Mouse (Mus musculus) heart, embryonic 16.5 days (tissue): ENCODE data around the gene Pih1d1. TPM values are rescaled to one million over a fixed set of nuclear protein-coding genes. Genes with fewer than 3 reads are reported as not detected.

Experiments
- ATAC-seq: fragments of 200-750 bp; cut with Nextera tagmentation; replicated peaks from 2 replicates; pipeline ENCODE4 v1.8.0; 2017; ENCODE audit warnings: moderate number of reproducible peaks; ENCODE audit not compliant: insufficient read depth, low FRiP score; ENCODE audit errors: extremely low read depth
- H3K27ac ChIP-seq: fragments of 300-500 bp; sonication (generic); 2 replicates; pipeline ENCODE4 v1.5.1; 2014; ENCODE audit warnings: mild to moderate bottlenecking, low read length, control low read depth, moderate library complexity
- H3K27me3 ChIP-seq: fragments of 300-500 bp; sonication (generic); 2 replicates; pipeline ENCODE4 v1.6.1; 2014; ENCODE audit warnings: low read length, mixed read lengths; ENCODE audit not compliant: control insufficient read depth, insufficient read depth
- H3K36me3 ChIP-seq: fragments of 300-500 bp; sonication (generic); 2 replicates; pipeline ENCODE4 v1.6.1; 2014; ENCODE audit not compliant: control insufficient read depth, insufficient read depth
- H3K4me1 ChIP-seq: fragments of 300-500 bp; sonication (generic); 2 replicates; pipeline ENCODE4 v1.6.1; 2014; ENCODE audit warnings: low read length, mixed read lengths; ENCODE audit not compliant: control insufficient read depth, insufficient read depth
- H3K4me2 ChIP-seq: fragments of 300-500 bp; sonication (generic); 2 replicates; pipeline ENCODE4 v1.6.1; 2014; ENCODE audit warnings: low read depth, mild to moderate bottlenecking, control low read depth, low read length
- H3K4me3 ChIP-seq: fragments of 300-500 bp; sonication (generic); 2 replicates; pipeline ENCODE4 v1.5.1; 2014; ENCODE audit warnings: mild to moderate bottlenecking, control low read depth, low read length
- H3K9ac ChIP-seq: fragments of 300-500 bp; sonication (generic); 2 replicates; pipeline ENCODE4 v1.6.1; 2014; ENCODE audit warnings: low read length, control low read depth
- H3K9me3 ChIP-seq: fragments of 300-500 bp; sonication (generic); replicated peaks from 2 replicates; pipeline ENCODE4 v1.6.1; 2016; ENCODE audit warnings: low read length; ENCODE audit not compliant: control insufficient read depth
- WGBS: fragments of 180-500 bp; shearing (Covaris S2); extraction: QIAGEN DNeasy Blood & Tissue Kit; methylation state at CpG from one replicate; pipeline ENCODE4 v1.1.7; 2014; 5-methylcytosine and 5-hydroxymethylcytosine counted together
- polyA plus RNA-seq: library from polyadenylated mRNA; unstranded; fragments of >200 nt; fragmentation: Nextera tagmentation; extraction: Ambion mirVana; gene quantifications from 2 replicates; pipeline ENCODE4 v1.2.1, GENCODE M21; 2015

Pih1d1 gene
- polyA plus RNA-seq, 1 experiment from 2014 or later = 76.8 TPM

- peaks cover 25% of the 10 kb centered on the region for H3K27me3 ChIP-seq
- ATAC-seq = no peak
- no peaks in the 10 kb centered on the region for H3K36me3 ChIP-seq
These were observed 36.1 kb downstream of the Pih1d1 start for GRCm38 (mm10) chr7:45190186-45190585.

GRCm38 (mm10) chr7:45191161-45191560 is 37.1 kb downstream of the Pih1d1 start:
- Histone ChIP-seq H3K4me3 (no peak overlapping the region), H3K9me3 (no peaks in the 10 kb centered on the region), H3K4me2 (no peak overlapping the region), H3K4me1 (peaks cover 10% of the 10 kb centered on the region; the same call in 1 of the 2 replicates), H3K27me3 (peaks cover 22% of the 10 kb centered on the region), H3K9ac (no peak overlapping the region), H3K36me3 (no peaks in the 10 kb centered on the region), H3K27ac (no peak overlapping the region)
- ATAC-seq = no peak
- 58% methylated on average over 2 of the region's 2 CpGs for WGBS

More at GRCm38 (mm10) chr7:45190186-45190585, 36.1 kb downstream of the Pih1d1 start:
- 90% methylated on average over 6 of the region's 6 CpGs for WGBS
- H3K4me3 ChIP-seq = no peak overlapping the region
- peaks cover 5% of the 10 kb centered on the region; the same call in 1 of the 2 replicates for H3K4me1 ChIP-seq
- H3K4me2 ChIP-seq = no peak overlapping the region
- H3K9ac ChIP-seq = no peak overlapping the region
- no peak overlapping the region for H3K27ac ChIP-seq
- H3K9me3 ChIP-seq = no peaks in the 10 kb centered on the region

GRCm38 (mm10) chr7:45191803-45192363 is 37.8 kb downstream of the Pih1d1 start:
- ATAC-seq = no peak
- H3K4me2 ChIP-seq = no peak overlapping the region
- WGBS = 10% methylated on average over 8 of the region's 8 CpGs
- no peak overlapping the region for H3K4me3 ChIP-seq
- H3K9ac ChIP-seq = no peak overlapping the region
- H3K36me3 ChIP-seq = no peaks in the 10 kb centered on the region
- H3K27me3 ChIP-seq = peaks cover 14% of the 10 kb centered on the region
- no peaks in the 10 kb centered on the region for H3K9me3 ChIP-seq
- peaks cover 10% of the 10 kb centered on the region; the same call in 1 of the 2 replicates for H3K4me1 ChIP-seq
- no peak overlapping the region for H3K27ac ChIP-seq

- WGBS = 83% methylated on average over 7 of the region's 7 CpGs
- no peak overlapping the region for H3K27ac ChIP-seq
- H3K9ac ChIP-seq = no peak overlapping the region
- no peak overlapping the region for H3K4me2 ChIP-seq
- no peak for ATAC-seq
- peaks cover 10% of the 10 kb centered on the region; the same call in 1 of the 2 replicates for H3K4me1 ChIP-seq
- no peaks in the 10 kb centered on the region for H3K9me3 ChIP-seq
- H3K36me3 ChIP-seq = no peaks in the 10 kb centered on the region
- H3K27me3 ChIP-seq = peaks cover 11% of the 10 kb centered on the region
- no peak overlapping the region for H3K4me3 ChIP-seq
These were observed 38.6 kb downstream of the Pih1d1 start for GRCm38 (mm10) chr7:45192585-45193310.

- H3K4me3 ChIP-seq = no peak overlapping the region
- H3K4me2 ChIP-seq = no peak overlapping the region
- H3K36me3 ChIP-seq = no peaks in the 10 kb centered on the region
- peaks cover 10% of the 10 kb centered on the region; the same call in 1 of the 2 replicates for H3K4me1 ChIP-seq
- H3K27ac ChIP-seq = no peak overlapping the region
- no peak for ATAC-seq
- H3K9me3 ChIP-seq = no peaks in the 10 kb centered on the region
- peaks cover 9% of the 10 kb centered on the region for H3K27me3 ChIP-seq
- H3K9ac ChIP-seq = no peak overlapping the region
- WGBS = 52% methylated on average over 5 of the region's 5 CpGs
These were observed 39.3 kb downstream of the Pih1d1 start for GRCm38 (mm10) chr7:45193406-45193805.

- Histone ChIP-seq H3K4me2 (no peak overlapping the region), H3K4me1 (peaks cover 10% of the 10 kb centered on the region; the same call in 1 of the 2 replicates), H3K27me3 (peaks cover 3% of the 10 kb centered on the region), H3K27ac (no peak overlapping the region), H3K36me3 (no peaks in the 10 kb centered on the region), H3K9me3 (no peaks in the 10 kb centered on the region), H3K9ac (no peak overlapping the region), H3K4me3 (no peak overlapping the region)
- ATAC-seq = no peak
- 73% methylated on average over 17 of the region's 17 CpGs for WGBS
These were observed 40.0 kb downstream of the Pih1d1 start for GRCm38 (mm10) chr7:45193871-45194785.

- Histone ChIP-seq H3K4me1 (peaks cover 10% of the 10 kb centered on the region; the same call in 1 of the 2 replicates), H3K9me3 (no peaks in the 10 kb centered on the region), H3K4me3 (no peak overlapping the region), H3K27ac (no peak overlapping the region), H3K36me3 (no peaks in the 10 kb centered on the region), H3K27me3 (peaks cover 3% of the 10 kb centered on the region; the same call in 1 of the 2 replicates), H3K9ac (no peak overlapping the region), H3K4me2 (no peak overlapping the region)
- 56% methylated on average over 13 of the region's 13 CpGs for WGBS
- ATAC-seq = no peak
These were observed 41.5 kb downstream of the Pih1d1 start for GRCm38 (mm10) chr7:45195341-45196175.

- ATAC-seq = no peak
- H3K27me3 ChIP-seq = peaks cover 3% of the 10 kb centered on the region; the same call in 1 of the 2 replicates
- 68% methylated on average over 4 of the region's 4 CpGs for WGBS
These were observed 42.1 kb downstream of the Pih1d1 start for GRCm38 (mm10) chr7:45196176-45196535.

More at GRCm38 (mm10) chr7:45196176-45196535, 42.1 kb downstream of the Pih1d1 start:
- no peak overlapping the region for H3K27ac ChIP-seq
- no peaks in the 10 kb centered on the region for H3K36me3 ChIP-seq
- no peak overlapping the region for H3K4me3 ChIP-seq
- H3K4me1 ChIP-seq = peaks cover 10% of the 10 kb centered on the region; the same call in 1 of the 2 replicates
- no peak overlapping the region for H3K9ac ChIP-seq
- H3K9me3 ChIP-seq = no peaks in the 10 kb centered on the region
- H3K4me2 ChIP-seq = no peak overlapping the region
